Mouse (Mus musculus) lung, postnatal 25 days (tissue): ENCODE data around the gene Man1a.
A peak's percentile ranks its signal among the peaks of the same experiment; 100 is the strongest.

Source experiments
- DNase-seq: peaks from one replicate; pipeline ENCODE4 v3.0.0; 2022; ENCODE audit warnings: low spot score

The Man1a gene

GRCm38 (mm10) chr10:54014116-54014758 lies 62.2 kb downstream of the Man1a start:
- no peak for DNase-seq

GRCm38 (mm10) chr10:54013143-54013791 lies 63.1 kb downstream of the Man1a start:
- no peak for DNase-seq

DNA sequence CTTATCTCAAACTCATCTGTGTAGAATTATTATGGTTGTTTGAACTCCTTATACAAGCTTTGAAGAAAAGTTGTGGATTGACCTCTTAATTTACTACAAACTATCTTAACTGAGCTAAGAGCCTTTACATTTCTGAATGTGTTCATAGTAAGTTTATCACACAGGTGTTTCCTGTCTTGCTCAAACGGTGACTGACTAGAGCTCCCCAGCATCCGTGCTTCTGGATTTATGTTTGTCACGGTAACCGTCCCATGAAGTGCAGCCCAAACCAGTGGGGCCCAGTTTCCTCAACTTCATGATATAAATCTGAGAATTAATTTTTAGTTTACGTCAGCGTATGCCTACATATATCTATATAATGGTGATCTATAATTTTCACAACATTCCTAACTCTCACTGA lies 67.3 kb downstream of the Man1a start:
- DNase-seq, result no peak

- no peak for DNase-seq
These were observed 69.5 kb downstream of the Man1a start for GRCm38 (mm10) chr10:54006868-54007267.

- peak; percentile 28 for DNase-seq
These were observed 70.6 kb downstream of the Man1a start for GRCm38 (mm10) chr10:54005847-54006246.

DNA sequence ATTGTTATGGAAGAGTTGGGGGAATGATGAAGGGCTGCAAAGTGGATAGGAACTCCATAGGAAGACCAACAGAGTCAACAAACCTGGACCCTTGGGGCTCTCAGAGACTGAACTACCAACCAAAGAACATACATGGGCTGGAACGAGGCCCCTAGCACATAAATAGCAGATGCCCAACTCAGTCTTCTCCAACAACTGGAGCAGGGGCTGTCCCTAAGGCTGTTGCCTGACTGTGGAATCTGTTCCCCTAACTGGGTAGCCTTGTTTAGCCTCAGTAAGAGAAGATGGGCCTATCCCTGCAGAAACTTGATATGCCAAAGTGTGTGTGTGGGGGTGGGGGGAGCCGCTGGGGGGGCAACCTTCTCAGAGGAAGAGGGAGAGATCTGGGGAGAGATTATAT lies 73.5 kb downstream of the Man1a start:
- DNase-seq, result no peak

GRCm38 (mm10) chr10:53997301-53997700 lies 79.1 kb downstream of the Man1a start:
- no peak for DNase-seq

DNA sequence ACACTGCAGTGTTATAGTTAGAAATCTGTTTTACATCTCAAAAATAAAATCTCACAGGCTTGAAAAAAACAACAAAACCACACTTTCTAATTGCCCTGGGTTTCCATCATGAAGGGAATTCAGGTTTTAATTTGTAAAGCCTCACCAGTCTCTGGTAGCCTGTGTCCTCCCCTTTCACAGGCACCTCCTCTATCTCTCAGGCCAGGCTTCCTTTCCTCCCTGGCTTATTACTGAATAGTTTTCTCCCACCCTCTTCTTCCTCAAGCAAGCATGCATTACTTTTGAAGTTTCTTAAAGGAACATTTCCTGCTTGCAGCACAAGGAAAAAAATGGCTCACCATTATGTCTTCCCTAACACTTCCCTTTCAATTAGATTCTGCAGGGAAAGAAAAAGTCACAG lies 80.2 kb downstream of the Man1a start:
- no peak for DNase-seq

DNA sequence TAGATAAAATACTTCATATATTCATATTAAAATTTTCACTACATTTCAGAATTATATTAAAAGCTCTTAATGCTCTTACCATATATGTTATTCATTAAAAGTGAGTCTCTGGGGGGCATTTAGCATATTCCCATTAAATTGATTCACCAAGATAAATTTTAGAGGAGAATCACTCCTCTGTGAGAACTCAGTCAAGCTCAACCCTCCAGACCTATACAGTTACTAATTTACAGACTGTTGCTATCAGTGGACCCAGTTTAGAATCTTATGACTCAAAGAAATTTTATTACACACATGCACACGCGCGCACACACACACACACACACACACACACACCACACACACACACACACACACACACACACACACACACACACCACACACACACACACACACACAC lies 81.8 kb downstream of the Man1a start:
- DNase-seq, result no peak

- no peak for DNase-seq
These were observed 86.0 kb downstream of the Man1a start for GRCm38 (mm10) chr10:53990434-53990833.

DNA sequence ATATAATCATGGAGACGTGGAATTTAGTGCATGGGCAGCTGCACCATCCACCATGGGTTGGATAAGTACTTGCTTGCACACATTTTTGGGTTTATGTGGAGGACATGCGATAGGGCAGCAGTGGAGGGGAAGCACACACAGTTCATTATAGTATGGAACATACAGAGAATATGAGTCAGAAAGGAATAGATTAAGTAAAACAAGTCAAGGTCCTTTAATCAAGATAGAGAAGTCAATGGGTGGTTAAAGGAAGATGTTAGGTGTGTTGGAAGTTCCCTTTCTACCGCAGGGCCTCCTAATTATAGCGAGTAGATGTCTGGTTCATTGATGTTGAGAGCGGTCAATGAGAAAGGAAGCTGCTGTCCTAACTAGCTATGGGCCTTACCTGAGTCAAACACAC lies 91.5 kb downstream of the Man1a start:
- DNase-seq, result no peak

DNA sequence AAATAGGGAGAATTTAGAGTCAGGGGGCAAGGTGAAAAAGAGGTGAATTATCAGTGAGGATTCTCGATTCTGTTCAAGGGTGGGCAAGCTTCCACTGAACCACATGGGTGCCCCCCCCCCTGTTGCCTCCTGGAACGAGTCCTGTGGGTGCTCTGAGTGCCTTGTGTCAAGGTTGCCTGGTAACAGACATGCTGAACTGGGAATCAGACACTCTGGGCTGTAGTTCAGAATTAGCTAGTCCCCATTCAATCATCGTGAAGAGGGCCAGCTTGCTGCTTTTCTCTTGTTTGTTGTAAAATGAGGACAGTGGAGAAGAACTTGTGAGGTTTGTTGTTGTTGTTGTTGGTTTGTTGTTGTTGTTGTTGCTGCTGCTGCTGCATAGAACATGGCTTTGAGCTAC lies 92.3 kb downstream of the Man1a start:
- DNase-seq, result no peak

DNA sequence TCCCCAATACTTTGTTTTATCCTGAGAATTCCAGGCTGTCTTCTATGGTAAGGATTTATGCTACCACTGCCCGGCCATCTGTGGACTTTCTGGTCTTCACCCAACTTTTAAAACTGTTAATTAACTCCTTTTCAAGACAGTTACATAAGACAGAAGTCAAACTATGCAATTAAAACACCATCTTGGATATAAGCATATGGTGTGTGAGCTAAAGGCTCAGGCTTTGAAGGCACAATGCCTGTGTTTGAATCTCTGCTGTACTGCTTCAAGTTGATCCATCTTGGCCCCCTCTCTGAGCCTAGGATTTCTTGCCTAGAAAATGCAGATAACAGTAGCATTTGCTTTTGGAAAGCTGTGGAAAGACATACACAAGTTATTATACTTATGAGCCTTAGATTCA lies 97.8 kb downstream of the Man1a start:
- DNase-seq, result no peak

GRCm38 (mm10) chr10:53974180-53974579 lies 102.2 kb downstream of the Man1a start:
- DNase-seq, result peak; percentile 6

GRCm38 (mm10) chr10:53959759-53960158 lies 116.7 kb downstream of the Man1a start:
- no peak for DNase-seq

- no peak for DNase-seq
These were observed 134.8 kb downstream of the Man1a start for GRCm38 (mm10) chr10:53941597-53941996.

- DNase-seq, result no peak
These were observed 138.2 kb downstream of the Man1a start for GRCm38 (mm10) chr10:53938199-53938598.

DNA sequence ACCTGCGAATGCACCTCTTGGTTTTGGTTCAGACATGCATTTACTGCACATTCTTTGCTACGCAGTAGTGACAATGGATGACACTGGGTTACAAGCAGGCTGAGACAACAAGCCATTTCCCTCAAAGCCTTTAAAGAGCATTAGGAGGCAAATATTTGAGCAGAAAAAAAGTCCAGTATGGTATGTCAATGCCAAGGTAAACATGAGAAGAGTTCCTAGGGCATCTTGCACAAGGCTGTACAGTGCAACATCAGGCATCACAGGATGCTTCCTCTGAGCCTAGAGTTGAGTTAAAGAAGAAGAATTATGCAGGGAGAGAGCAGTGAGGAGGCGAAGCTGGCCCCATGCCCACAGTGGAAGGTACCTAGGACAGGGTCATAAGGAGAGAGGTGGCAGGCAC lies 140.3 kb downstream of the Man1a start:
- no peak for DNase-seq

GRCm38 (mm10) chr10:53929722-53930500 lies 146.5 kb downstream of the Man1a start:
- no peak for DNase-seq

GRCm38 (mm10) chr10:53927904-53928303 lies 148.5 kb downstream of the Man1a start:
- no peak for DNase-seq

DNA sequence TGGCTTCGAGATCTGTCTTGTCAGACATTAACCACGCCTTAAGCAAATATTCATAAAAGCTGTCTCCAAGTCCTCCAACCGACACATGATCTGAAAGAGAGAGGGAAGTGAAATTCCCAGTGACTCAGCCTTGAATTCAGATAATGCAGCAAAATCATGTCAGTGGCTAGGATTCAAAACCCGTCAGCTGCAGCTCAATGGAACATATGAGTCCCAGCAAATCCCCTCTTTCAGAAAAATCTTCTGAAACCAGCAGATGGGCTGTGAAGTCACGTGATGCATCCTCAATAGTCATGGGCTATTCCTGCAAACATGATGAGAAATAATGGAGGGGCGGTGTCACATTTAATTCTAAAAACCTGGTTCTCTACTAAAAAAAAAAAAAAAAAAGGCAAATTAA lies 151.0 kb downstream of the Man1a start:
- DNase-seq, result no peak

- DNase-seq, result no peak
These were observed 154.2 kb downstream of the Man1a start for GRCm38 (mm10) chr10:53922236-53922635.

DNA sequence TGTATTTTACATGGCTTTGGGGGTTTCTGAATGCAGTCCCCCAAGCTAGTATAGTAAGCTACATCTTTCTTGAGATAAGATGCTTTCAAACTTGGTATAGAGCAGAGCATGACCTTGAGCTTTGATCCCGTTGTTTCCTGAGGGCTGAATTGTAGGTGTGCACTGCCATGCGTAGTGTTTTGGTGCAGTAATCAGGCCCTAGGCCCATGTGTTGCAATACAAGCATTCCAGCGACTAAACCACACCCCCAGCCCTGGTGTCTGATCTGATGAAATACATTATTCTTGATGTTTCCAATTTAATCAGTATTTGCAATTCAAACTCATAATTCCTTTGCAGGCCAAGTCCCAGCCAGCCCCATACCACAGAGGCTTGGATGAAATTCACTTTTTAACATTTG lies 158.9 kb downstream of the Man1a start:
- DNase-seq, result no peak
